Mouse (Mus musculus): ENCODE results near the gene Nans.

Nans gene

DNA sequence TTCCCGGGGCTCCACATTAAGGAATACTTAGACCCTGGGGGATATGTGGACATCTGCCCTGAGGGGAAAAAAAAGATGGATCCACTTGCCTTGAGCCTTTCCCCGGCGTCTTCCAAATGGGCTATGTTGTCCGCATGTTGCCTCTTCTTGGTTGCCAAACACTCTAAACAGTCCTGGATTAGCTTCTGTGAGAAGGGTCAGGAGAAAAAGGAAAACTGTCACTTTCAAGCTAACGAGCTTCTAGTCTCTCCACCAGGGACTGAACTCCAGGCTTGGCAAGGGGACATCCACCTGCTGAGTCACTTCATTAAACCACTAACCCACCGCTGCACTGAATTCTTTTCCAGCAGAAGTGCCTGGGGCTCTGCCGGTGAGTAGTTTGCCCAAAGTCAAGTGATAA, 43.9 kb downstream of the Nans start:
- DNase-seq (ENCODE audit: inconsistent ontology term) = peak; percentile 51

DNA sequence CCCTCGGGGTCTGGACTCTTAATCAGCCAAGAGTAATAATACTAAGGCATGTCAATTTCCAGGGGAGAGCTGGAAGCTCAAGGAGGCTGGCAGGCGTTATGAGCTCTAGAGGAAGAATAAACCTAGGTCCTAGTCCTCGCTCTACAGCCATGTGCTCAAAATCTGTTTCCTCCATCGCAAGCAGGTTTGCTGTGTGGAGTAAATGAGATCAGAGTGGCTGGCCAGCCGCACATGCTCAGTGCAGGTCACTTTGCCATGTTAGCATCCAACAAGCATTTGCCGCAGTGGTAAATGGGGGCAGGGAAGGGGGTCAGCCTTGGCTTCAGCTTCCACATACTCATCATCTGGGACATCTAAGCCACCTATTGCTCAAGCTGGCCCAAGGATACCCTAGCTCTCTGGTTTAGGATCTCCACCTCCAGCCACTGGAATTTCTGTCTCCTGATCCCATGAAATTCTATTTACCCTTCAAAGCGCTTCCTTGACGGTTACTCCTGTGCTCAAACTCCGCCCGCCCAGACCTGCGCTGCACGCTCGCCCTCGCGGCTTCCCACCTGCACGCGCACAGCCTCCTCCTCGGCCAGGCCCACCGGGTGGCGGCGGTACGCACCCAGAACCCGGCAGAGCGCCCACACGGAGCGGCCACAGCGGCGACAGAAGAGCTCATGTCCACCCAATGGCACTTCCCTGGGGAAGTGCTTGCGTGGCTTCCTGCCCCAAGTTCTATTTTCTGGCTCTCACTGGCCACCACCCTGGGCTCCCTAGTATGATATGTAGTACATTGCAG, 45.1 kb downstream of the Nans start:
- DNase-seq (ENCODE audit: inconsistent ontology term) = no peak

- DNase-seq (ENCODE audit: inconsistent ontology term) = no peak
Observed at GRCm38 (mm10) chr4:46535094-46535830, 46.2 kb downstream of the Nans start.

- DNase-seq (ENCODE audit: inconsistent ontology term) = peak; percentile 72
Observed at GRCm38 (mm10) chr4:46535840-46536361, 46.9 kb downstream of the Nans start, which contains the start of gene Trim14. Trim14 (minus strand) TSS chr4:46536141.

GRCm38 (mm10) chr4:46539167-46539566, 50.1 kb downstream of the Nans start:
- no peak for DNase-seq (ENCODE audit: inconsistent ontology term)

GRCm38 (mm10) chr4:46541707-46542106, 52.7 kb downstream of the Nans start:
- no peak for DNase-seq (ENCODE audit: inconsistent ontology term)

DNA sequence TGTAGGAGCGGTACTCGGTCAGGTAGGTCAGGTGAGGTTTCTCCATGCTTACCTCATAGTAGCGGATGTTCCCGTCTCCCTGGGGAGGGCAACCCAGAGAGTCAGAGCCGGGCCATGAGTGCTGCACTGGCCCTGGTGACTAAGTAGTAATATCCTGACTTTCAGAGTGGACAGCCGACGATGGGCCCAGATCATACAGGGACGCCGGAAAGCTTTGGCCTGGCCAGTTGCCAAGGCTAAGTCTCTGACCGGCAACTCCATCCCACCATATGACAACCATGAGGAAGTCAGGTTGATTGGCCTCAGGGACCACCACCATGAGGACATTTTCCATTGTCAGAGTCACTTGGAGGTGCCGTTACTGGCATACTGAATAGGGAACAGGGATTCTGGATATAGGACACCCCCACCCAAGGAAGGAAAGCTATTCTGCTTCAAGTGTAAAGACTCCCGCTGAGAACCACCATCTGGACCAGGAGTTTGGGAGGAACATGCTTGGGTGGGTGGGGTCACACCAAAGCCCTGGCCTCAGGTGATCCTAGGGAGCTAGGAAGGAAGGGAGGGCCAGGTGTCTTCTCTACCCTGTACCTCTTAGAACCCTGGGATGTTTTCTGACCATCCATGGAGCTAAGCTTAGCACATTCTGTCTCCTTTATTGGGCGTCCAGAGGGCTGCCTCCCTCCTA, 54.5 kb downstream of the Nans start:
- no peak for DNase-seq (ENCODE audit: inconsistent ontology term)

- DNase-seq (ENCODE audit: inconsistent ontology term) = no peak
Observed at GRCm38 (mm10) chr4:46544313-46544712, 55.3 kb downstream of the Nans start.

DNA sequence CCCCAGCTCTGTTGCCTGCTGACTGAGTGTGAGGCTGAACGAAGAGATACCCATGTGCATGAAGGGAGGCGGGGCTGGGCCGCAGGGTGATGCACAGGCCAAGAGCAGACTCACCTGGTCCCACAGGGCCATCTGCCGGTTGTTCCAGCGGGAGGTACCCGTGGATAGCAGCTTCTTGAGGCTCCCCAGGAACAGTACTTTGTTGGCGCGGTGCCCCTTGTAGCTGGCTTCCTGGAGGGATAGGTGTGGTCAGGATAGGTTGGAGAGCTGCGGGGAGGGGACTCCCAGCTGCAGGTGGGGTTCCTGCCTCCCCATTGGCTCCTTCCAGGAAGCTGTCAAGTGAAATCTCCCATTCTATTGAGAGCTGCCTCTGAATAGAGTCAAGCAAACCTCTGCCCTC, 56.5 kb downstream of the Nans start:
- no peak for DNase-seq (ENCODE audit: inconsistent ontology term)

DNA sequence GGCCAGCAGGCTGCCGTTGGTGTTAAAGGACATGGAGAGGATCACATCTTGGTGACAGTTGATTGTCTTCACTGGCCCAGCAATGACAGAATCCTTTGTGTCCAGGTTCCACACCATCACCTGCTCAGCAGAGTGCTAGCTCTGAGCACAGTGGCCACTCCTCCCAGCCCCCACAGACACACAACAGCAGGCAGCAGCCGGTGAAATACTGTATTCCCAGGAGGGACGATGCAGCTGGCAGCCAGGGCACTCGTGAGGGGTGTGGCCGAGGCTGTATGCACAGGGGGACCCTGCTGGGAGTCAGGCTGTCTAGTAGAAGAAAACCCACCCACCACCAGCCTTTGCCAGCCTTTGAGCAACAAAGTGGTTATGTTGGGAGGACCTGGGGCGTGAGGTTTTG, 57.7 kb downstream of the Nans start:
- no peak for DNase-seq (ENCODE audit: inconsistent ontology term)

GRCm38 (mm10) chr4:46549979-46550378, 60.9 kb downstream of the Nans start:
- no peak for DNase-seq (ENCODE audit: inconsistent ontology term)

GRCm38 (mm10) chr4:46550406-46550805, 61.4 kb downstream of the Nans start:
- DNase-seq (ENCODE audit: inconsistent ontology term) = peak; percentile 30
